Mouse (Mus musculus) myocyte (in vitro differentiated cells): ENCODE results near the gene Wdr12.

ENCODE experiments used
- CEBPB ChIP-seq: IDR thresholded peaks from 2 replicates; pipeline ENCODE4 v1.6.1; 2011; ENCODE audit warnings: mild to moderate bottlenecking, moderate library complexity; ENCODE audit not compliant: poor library complexity, insufficient read depth, severe bottlenecking
- E2F4 ChIP-seq: IDR thresholded peaks from one replicate; pipeline ENCODE4 v1.6.1; 2011; ENCODE audit warnings: mild to moderate bottlenecking, control low read depth, moderate library complexity; ENCODE audit not compliant: insufficient read depth
- MAX ChIP-seq: IDR thresholded peaks from one replicate; pipeline ENCODE4 v1.6.1; 2011; ENCODE audit warnings: low read depth, mild to moderate bottlenecking, control low read depth
- MYOD1 ChIP-seq, 3 experiments: IDR thresholded peaks; one replicate each; pipeline ENCODE4 v1.6.1; 2011; ENCODE audit warnings: control low read depth in 2 of 3, low read depth in 2 of 3, mild to moderate bottlenecking in 2 of 3, moderate library complexity in 1 of 3; ENCODE audit not compliant: insufficient read length in 2 of 3, control insufficient read depth in 1 of 3
- MYOG ChIP-seq, 3 experiments: IDR thresholded peaks; one replicate each; pipeline ENCODE4 v1.6.1; 2011; ENCODE audit warnings: control low read depth in 2 of 3, low read depth in 2 of 3, mild to moderate bottlenecking in 2 of 3; ENCODE audit not compliant: insufficient read length in 2 of 3, control insufficient read depth in 1 of 3, insufficient read depth in 1 of 3
- POLR2A ChIP-seq: IDR thresholded peaks from one replicate; pipeline ENCODE4 v1.6.1; 2011; ENCODE audit warnings: low read depth, mild to moderate bottlenecking, control low read depth, moderate library complexity; ENCODE audit not compliant: insufficient read length
- POLR2AphosphoS2 ChIP-seq: IDR thresholded peaks from one replicate; pipeline ENCODE4 v1.6.1; 2011; ENCODE audit warnings: low read depth, control low read depth; ENCODE audit not compliant: insufficient read length
- SRF ChIP-seq: IDR thresholded peaks from one replicate; pipeline ENCODE4 v1.6.1; 2011; ENCODE audit warnings: low read depth; ENCODE audit not compliant: control insufficient read depth, insufficient read length
- TCF12 ChIP-seq: IDR thresholded peaks from one replicate; pipeline ENCODE4 v1.6.1; 2011; ENCODE audit warnings: mild to moderate bottlenecking, control low read depth; ENCODE audit not compliant: poor library complexity, insufficient read depth, severe bottlenecking
- USF1 ChIP-seq: IDR thresholded peaks from one replicate; pipeline ENCODE4 v1.6.1; 2011; ENCODE audit warnings: low read depth, mild to moderate bottlenecking, control low read depth, moderate library complexity

DNA sequence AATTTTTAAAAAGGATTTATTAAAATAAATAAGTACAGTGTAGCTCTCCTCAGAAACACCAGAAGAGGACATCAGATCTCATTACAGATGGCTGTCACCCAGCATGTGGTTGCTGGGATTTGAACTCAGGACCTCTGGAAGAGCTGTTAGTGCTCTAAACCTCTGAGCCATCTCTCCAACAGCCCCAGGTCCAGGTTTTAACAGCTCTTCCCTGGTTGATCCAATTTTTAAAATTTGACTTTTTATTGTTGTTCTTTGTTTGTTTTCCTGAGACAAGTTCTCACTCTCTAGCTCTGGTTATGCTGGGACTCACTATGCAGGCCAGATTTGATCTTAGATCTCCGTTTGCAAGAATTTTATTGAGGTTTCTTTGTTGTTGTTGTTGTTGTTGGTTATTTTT, 53.9 kb downstream of the Wdr12 start:
- TF ChIP-seq MYOG (IDR thresholded peaks at IDR 0.05; ENCODE audit: control insufficient read depth in 1 of 3, insufficient read depth in 1 of 3, insufficient read length in 2 of 3, low read depth in 2 of 3) (no peak), POLR2A (no peak), SRF (no peak), MYOD1 (IDR thresholded peaks at IDR 0.05; ENCODE audit: control insufficient read depth in 1 of 3, insufficient read length in 2 of 3, low read depth in 2 of 3) (no peak), MAX (no peak), CEBPB (no peak), POLR2AphosphoS2 (no peak), TCF12 (no peak), E2F4 (no peak), USF1 (no peak)
